Mouse (Mus musculus) layer of hippocampus, adult 6 months (tissue): ENCODE results near the gene Vgll1. TPM values are rescaled to one million over a fixed set of nuclear protein-coding genes. Genes with fewer than 3 reads are reported as not detected.

ENCODE experiments used
- long read RNA-seq, 2 experiments: library from polyadenylated mRNA; unstranded; transcript quantifications; one replicate each; pipeline ENCODE4 v2.0.0; 2019 to 2020
- polyA plus RNA-seq: library from polyadenylated mRNA; unstranded; fragments of <200 nt; fragmentation: Nextera tagmentation; gene quantifications from 2 replicates; pipeline ENCODE4 v1.2.3, GENCODE M21; 2021

Vgll1 gene
- not detected in 2 replicates for polyA plus RNA-seq
- long read RNA-seq, experiment 1 = 0 reads
- long read RNA-seq, experiment 2 = 0 reads

GRCm38 (mm10) chrX:57087806-57088205, at the start of gene Vgll1:
TSS of gene Vgll1 (plus strand) at chrX:57088106.

GRCm38 (mm10) chrX:57042774-57043173, 45.1 kb upstream of the Vgll1 start, which contains the start of gene Brs3:
TSS of gene Brs3 (plus strand) at chrX:57043074.

GRCm38 (mm10) chrX:57053174-57053992, 34.5 kb upstream of the Vgll1 start, which contains the start of gene Htatsf1:
TSS of gene Htatsf1 (plus strand) at chrX:57053583.

Other genes starting within 250 kb of the Vgll1 start
- 0.01 TPM in 1 of 2 replicates, not detected in the other for gene Adgrg4, start 217.9 kb upstream of the Vgll1 start, polyA plus RNA-seq
- gene Brs3, start 45.0 kb upstream of the Vgll1 start, polyA plus RNA-seq = 0.05 and 0.06 TPM in 2 replicates
- 82.5 and 90.0 TPM in 2 replicates for gene Htatsf1, start 34.5 kb upstream of the Vgll1 start, polyA plus RNA-seq
- gene Cd40lg, start 124.0 kb downstream of the Vgll1 start, polyA plus RNA-seq = not detected in 2 replicates